Mouse (Mus musculus): ENCODE results near the gene Vmn1r39. TPM values are rescaled to one million over a fixed set of nuclear protein-coding genes. Genes with fewer than 3 reads are reported as not detected.
"Not testable (repeated sequence)": the region's sequence is repeated elsewhere in the genome, so short reads cannot be mapped to it uniquely, and the experiment has no call there.

The Vmn1r39 gene
- polyA plus RNA-seq (2016; fragmentation: Nextera tagmentation; extraction: Ambion mirVana): not detected in 2 replicates

- no peak for ATAC-seq (ENCODE audit: low FRiP score, low read depth)
- Histone ChIP-seq H3K4me1 (no peaks in the 10 kb centered on the region), H3K4me2 (replicated peaks) (no peak within 1 kb of the TSS), H3K9ac (replicated peaks) (no peak within 1 kb of the TSS), H3K36me3 (no peaks in the 10 kb centered on the region), H3K27me3 (no peaks in the 10 kb centered on the region), H3K27ac (replicated peaks) (no peak within 1 kb of the TSS), H3K4me3 (no peak within 1 kb of the TSS), H3K9me3 (no peaks in the 10 kb centered on the region)
- 92% methylated on average over 2 of the region's 2 CpGs for WGBS
These were observed at the start of gene Vmn1r39 for GRCm38 (mm10) chr6:66810509-66810908. Vmn1r39 (minus strand) TSS chr6:66810609.

DNA sequence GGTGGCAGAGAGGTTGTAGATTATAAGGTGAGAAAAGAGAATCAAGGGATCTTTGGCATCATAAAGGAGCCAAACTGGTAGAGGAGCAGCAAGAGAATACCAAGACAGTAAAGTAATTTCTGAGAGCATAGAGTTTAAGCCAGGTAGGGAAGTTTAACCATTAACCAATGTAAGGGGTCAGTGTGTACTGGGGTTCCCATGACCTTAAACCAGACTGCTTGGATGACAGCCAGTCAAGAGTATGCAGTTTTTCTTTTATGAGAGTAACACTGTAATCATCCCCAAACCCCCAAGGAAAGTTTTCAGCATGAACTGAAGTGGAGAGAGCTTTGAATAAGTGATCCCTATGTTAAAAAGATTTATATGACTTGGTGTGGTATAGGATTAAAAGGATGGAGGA lies 49.0 kb upstream of the Vmn1r39 start:
- no peak overlapping the region for H3K27ac ChIP-seq (replicated peaks)
- H3K36me3 ChIP-seq: no peaks in the 10 kb centered on the region
- no peak overlapping the region for H3K4me2 ChIP-seq (replicated peaks)
- H3K4me3 ChIP-seq: no peak overlapping the region
- no peak for ATAC-seq (ENCODE audit: low FRiP score, low read depth)
- H3K9ac ChIP-seq (replicated peaks): no peak overlapping the region
- H3K9me3 ChIP-seq: no peaks in the 10 kb centered on the region
- no peaks in the 10 kb centered on the region for H3K27me3 ChIP-seq
- no peaks in the 10 kb centered on the region for H3K4me1 ChIP-seq

- H3K4me3 ChIP-seq: no peak overlapping the region
- WGBS: 86% methylated on average over 1 of the region's 1 CpGs
- H3K9me3 ChIP-seq: no peaks in the 10 kb centered on the region
- no peaks in the 10 kb centered on the region for H3K36me3 ChIP-seq
- no peak overlapping the region for H3K27ac ChIP-seq (replicated peaks)
- no peaks in the 10 kb centered on the region for H3K27me3 ChIP-seq
- no peak overlapping the region for H3K4me2 ChIP-seq (replicated peaks)
- H3K9ac ChIP-seq (replicated peaks): no peak overlapping the region
- no peak for ATAC-seq (ENCODE audit: low FRiP score, low read depth)
- no peaks in the 10 kb centered on the region for H3K4me1 ChIP-seq
These were observed 47.9 kb upstream of the Vmn1r39 start for GRCm38 (mm10) chr6:66858356-66858755.

DNA sequence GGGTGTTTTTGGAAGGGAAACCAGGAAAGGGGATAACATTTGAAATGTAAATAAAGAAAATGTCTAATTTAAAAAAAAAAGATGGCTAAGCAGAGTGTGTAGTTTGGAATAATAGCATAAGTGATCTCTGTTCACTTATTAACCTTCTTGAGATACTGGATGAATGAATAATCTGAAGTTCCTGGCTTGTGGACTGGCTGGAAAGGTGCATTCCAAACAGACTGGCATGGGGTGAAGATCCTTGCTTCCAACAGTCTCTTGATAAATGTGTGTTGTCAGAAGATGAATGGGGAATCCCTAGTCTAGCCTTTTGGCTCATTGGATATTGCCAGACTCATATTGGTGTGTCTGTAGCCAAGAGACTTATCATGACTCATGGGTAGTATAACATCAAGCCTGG lies 45.8 kb upstream of the Vmn1r39 start:
- ATAC-seq (ENCODE audit: low FRiP score, low read depth): no peak
- no peaks in the 10 kb centered on the region for H3K27me3 ChIP-seq
- H3K27ac ChIP-seq (replicated peaks): no peak overlapping the region
- H3K9me3 ChIP-seq: no peaks in the 10 kb centered on the region
- H3K4me3 ChIP-seq: no peak overlapping the region
- no peak overlapping the region for H3K9ac ChIP-seq (replicated peaks)
- H3K4me1 ChIP-seq: no peaks in the 10 kb centered on the region
- H3K4me2 ChIP-seq (replicated peaks): no peak overlapping the region
- H3K36me3 ChIP-seq: no peaks in the 10 kb centered on the region

DNA sequence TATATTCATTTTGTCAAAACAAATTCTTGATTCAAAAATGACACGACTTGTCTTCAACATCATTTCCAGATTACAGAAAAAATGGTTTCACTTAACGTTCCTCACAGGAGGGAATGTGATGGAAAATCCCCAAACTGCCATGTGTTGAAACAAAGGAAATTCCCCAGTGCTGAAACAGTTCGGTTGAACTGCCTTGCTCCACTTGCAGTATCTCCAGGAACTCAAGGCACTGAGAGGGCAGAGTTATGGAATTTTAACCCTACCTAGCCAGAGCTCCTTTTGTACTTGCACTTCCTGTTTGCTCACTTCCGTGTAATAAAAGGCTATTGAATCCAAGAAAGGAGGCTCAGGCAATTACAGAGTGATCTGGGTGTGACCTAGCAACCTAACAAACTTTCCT lies 38.5 kb upstream of the Vmn1r39 start:
- no peak for ATAC-seq (ENCODE audit: low FRiP score, low read depth)
- no peak overlapping the region for H3K27ac ChIP-seq (replicated peaks)

GRCm38 (mm10) chr6:66840631-66841030 lies 30.2 kb upstream of the Vmn1r39 start:
- H3K4me2 ChIP-seq (replicated peaks); H3K4me3 ChIP-seq; ATAC-seq (ENCODE audit: low FRiP score, low read depth); H3K36me3 ChIP-seq; H3K4me1 ChIP-seq; H3K27ac ChIP-seq (replicated peaks); H3K27me3 ChIP-seq; H3K9me3 ChIP-seq; H3K9ac ChIP-seq (replicated peaks): not testable (repeated sequence)
- 5% methylated on average over 1 of the region's 1 CpGs for WGBS

More for the DNA sequence above, 38.5 kb upstream of the Vmn1r39 start:
- WGBS: 63% methylated on average over 4 of the region's 4 CpGs
- Histone ChIP-seq H3K9me3 (no peaks in the 10 kb centered on the region), H3K4me3 (no peak overlapping the region), H3K36me3 (no peaks in the 10 kb centered on the region), H3K9ac (replicated peaks) (no peak overlapping the region), H3K27me3 (no peaks in the 10 kb centered on the region), H3K4me2 (replicated peaks) (no peak overlapping the region), H3K4me1 (no peaks in the 10 kb centered on the region)

- H3K9ac ChIP-seq (replicated peaks): no peak overlapping the region
- no peak overlapping the region for H3K27ac ChIP-seq (replicated peaks)
- ATAC-seq (ENCODE audit: low FRiP score, low read depth): no peak
- no peaks in the 10 kb centered on the region for H3K4me1 ChIP-seq
- no peak overlapping the region for H3K4me3 ChIP-seq
- no peaks in the 10 kb centered on the region for H3K27me3 ChIP-seq
- H3K36me3 ChIP-seq: no peaks in the 10 kb centered on the region
- no peak overlapping the region for H3K4me2 ChIP-seq (replicated peaks)
- no peaks in the 10 kb centered on the region for H3K9me3 ChIP-seq
These were observed 26.5 kb upstream of the Vmn1r39 start for GRCm38 (mm10) chr6:66836932-66837331.

GRCm38 (mm10) chr6:66806311-66806710 lies 4.1 kb downstream of the Vmn1r39 start:
- ATAC-seq (ENCODE audit: low FRiP score, low read depth): no peak
- no peaks in the 10 kb centered on the region for H3K9me3 ChIP-seq
- no peaks in the 10 kb centered on the region for H3K4me1 ChIP-seq
- 45% methylated on average over 1 of the region's 1 CpGs for WGBS
- H3K36me3 ChIP-seq: no peaks in the 10 kb centered on the region
- no peak overlapping the region for H3K9ac ChIP-seq (replicated peaks)
- no peak overlapping the region for H3K4me3 ChIP-seq
- H3K27ac ChIP-seq (replicated peaks): no peak overlapping the region
- H3K27me3 ChIP-seq: no peaks in the 10 kb centered on the region
- no peak overlapping the region for H3K4me2 ChIP-seq (replicated peaks)

DNA sequence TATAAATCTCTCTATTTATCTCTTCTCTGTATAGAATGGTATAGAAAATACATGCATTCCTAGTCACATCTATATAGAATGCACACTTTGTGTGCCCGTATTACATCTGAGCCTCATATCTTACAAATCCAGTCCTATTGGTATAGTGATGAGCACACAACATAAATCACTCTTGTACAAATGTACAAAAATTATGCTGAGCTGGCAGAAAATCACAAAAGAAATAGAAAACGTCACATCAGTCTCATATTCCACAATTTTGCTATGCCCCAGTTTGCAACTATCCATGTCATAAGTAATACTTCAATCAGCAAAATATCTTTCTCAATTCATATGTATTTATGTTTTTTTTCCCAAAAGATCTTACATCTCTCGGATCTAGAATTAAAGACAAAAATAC lies 4.7 kb downstream of the Vmn1r39 start:
- Histone ChIP-seq H3K27ac (replicated peaks) (no peak overlapping the region), H3K9ac (replicated peaks) (no peak overlapping the region)
- WGBS: 90% methylated on average over 3 of the region's 3 CpGs

DNA sequence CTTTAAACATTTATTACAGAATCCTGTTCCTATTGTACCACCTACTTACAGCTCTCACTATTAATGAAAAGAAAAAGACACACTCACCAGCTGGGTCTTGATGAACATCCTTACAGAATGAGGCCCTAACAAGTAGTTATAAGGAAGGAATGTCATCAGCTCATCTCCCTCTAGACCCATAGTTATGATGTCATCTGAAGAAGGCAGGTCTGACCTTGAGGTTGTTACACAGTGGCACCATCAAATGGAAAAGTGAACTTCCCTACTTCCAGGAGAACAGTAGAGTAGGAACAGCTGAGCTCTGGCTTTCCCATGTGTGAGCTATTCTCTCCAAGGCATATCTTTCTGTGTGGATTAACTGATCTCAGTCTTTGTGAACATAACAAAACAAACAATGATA lies 27.9 kb downstream of the Vmn1r39 start, which contains the start of gene Vmn1r38:
Vmn1r38 (minus strand) TSS at position 101 of the 400 bp plus-strand sequence.
- H3K9ac ChIP-seq (replicated peaks); H3K4me1 ChIP-seq; H3K4me2 ChIP-seq (replicated peaks); H3K9me3 ChIP-seq; H3K27ac ChIP-seq (replicated peaks); H3K36me3 ChIP-seq; H3K27me3 ChIP-seq; ATAC-seq (ENCODE audit: low FRiP score, low read depth); H3K4me3 ChIP-seq: not testable (repeated sequence)

More for the DNA sequence above, 4.7 kb downstream of the Vmn1r39 start:
- Histone ChIP-seq H3K9me3 (no peaks in the 10 kb centered on the region), H3K4me3 (no peak overlapping the region), H3K36me3 (no peaks in the 10 kb centered on the region), H3K4me2 (replicated peaks) (no peak overlapping the region), H3K27me3 (no peaks in the 10 kb centered on the region), H3K4me1 (no peaks in the 10 kb centered on the region)
- no peak for ATAC-seq (ENCODE audit: low FRiP score, low read depth)

Other genes starting within 250 kb of the Vmn1r39 start
- gene Vmn1r33, start 192.3 kb downstream of the Vmn1r39 start, polyA plus RNA-seq (2016; fragmentation: Nextera tagmentation; extraction: Ambion mirVana): not detected in 2 replicates
- gene Vmn1r34, start 166.7 kb downstream of the Vmn1r39 start, polyA plus RNA-seq (2016; fragmentation: Nextera tagmentation; extraction: Ambion mirVana): not detected in 2 replicates
- gene Vmn1r35, start 124.7 kb downstream of the Vmn1r39 start, polyA plus RNA-seq (2016; fragmentation: Nextera tagmentation; extraction: Ambion mirVana): not detected in 2 replicates
- not detected in 2 replicates for gene Vmn1r36, start 91.4 kb downstream of the Vmn1r39 start, polyA plus RNA-seq (2016; fragmentation: Nextera tagmentation; extraction: Ambion mirVana)
- not detected in 2 replicates for gene Vmn1r37, start 81.2 kb downstream of the Vmn1r39 start, polyA plus RNA-seq (2016; fragmentation: Nextera tagmentation; extraction: Ambion mirVana)
- not detected in 2 replicates for gene Vmn1r38, start 28.0 kb downstream of the Vmn1r39 start, polyA plus RNA-seq (2016; fragmentation: Nextera tagmentation; extraction: Ambion mirVana)
- gene Gng12, start 85.8 kb upstream of the Vmn1r39 start, polyA plus RNA-seq (2016; fragmentation: Nextera tagmentation; extraction: Ambion mirVana): 31.7 and 34.7 TPM in 2 replicates
- gene Gadd45a, start 226.8 kb upstream of the Vmn1r39 start, polyA plus RNA-seq (2016; fragmentation: Nextera tagmentation; extraction: Ambion mirVana): 20.3 and 20.7 TPM in 2 replicates